Mouse (Mus musculus) limb, embryonic 15.5 days (tissue): ENCODE results near the gene Inpp5d. TPM values are rescaled to one million over a fixed set of nuclear protein-coding genes. Genes with fewer than 3 reads are reported as not detected.
"Not testable (repeated sequence)": the region's sequence is repeated elsewhere in the genome, so short reads cannot be mapped to it uniquely, and the experiment has no call there.

Experiments
- ATAC-seq: fragments of 200-750 bp; cut with Nextera tagmentation; 2 replicates; pipeline ENCODE4 v1.8.0; 2017; ENCODE audit warnings: low read depth, moderate TSS enrichment; ENCODE audit not compliant: insufficient number of reproducible peaks, low FRiP score, low TSS enrichment
- H3K27ac ChIP-seq: fragments of 300-500 bp; sonication (generic); 2 replicates; pipeline ENCODE4 v1.5.1; 2015; ENCODE audit warnings: moderate library complexity, mild to moderate bottlenecking, inconsistent platforms
- H3K27me3 ChIP-seq: fragments of 300-500 bp; sonication (generic); 2 replicates; pipeline ENCODE4 v1.6.1; 2015; ENCODE audit warnings: inconsistent platforms
- H3K36me3 ChIP-seq: fragments of 300-500 bp; sonication (generic); 2 replicates; pipeline ENCODE4 v1.6.1; 2015; ENCODE audit warnings: inconsistent platforms
- H3K4me1 ChIP-seq: fragments of 300-500 bp; sonication (generic); 2 replicates; pipeline ENCODE4 v1.6.1; 2015; ENCODE audit warnings: inconsistent platforms
- H3K4me2 ChIP-seq: fragments of 300-500 bp; sonication (generic); 2 replicates; pipeline ENCODE4 v1.6.1; 2015; ENCODE audit warnings: mild to moderate bottlenecking, inconsistent platforms
- H3K4me3 ChIP-seq: fragments of 300-500 bp; sonication (generic); 2 replicates; pipeline ENCODE4 v1.5.1; 2015; ENCODE audit warnings: mild to moderate bottlenecking, inconsistent platforms
- H3K9ac ChIP-seq: fragments of 300-500 bp; sonication (generic); 2 replicates; pipeline ENCODE4 v1.6.1; 2015; ENCODE audit warnings: inconsistent platforms
- H3K9me3 ChIP-seq: fragments of 300-500 bp; sonication (generic); 2 replicates; pipeline ENCODE4 v1.6.1; 2016; ENCODE audit warnings: inconsistent platforms
- WGBS: fragments of 180-500 bp; shearing (Covaris S2); methylation state at CpG from one replicate; pipeline ENCODE4 v1.1.7; 2015; 5-methylcytosine and 5-hydroxymethylcytosine counted together
- polyA plus RNA-seq: library from polyadenylated mRNA; unstranded; fragments of >200 nt; fragmentation: Nextera tagmentation; extraction: Ambion mirVana; gene quantifications from 2 replicates; pipeline ENCODE4 v1.2.1, GENCODE M21; 2015

Inpp5d gene
- polyA plus RNA-seq, 1 experiment from 2014 or later, result 8.8 TPM

GRCm38 (mm10) chr1:87663992-87664391, 43.9 kb downstream of the Inpp5d start:
- 74% methylated on average over 2 of the region's 2 CpGs for WGBS

DNA sequence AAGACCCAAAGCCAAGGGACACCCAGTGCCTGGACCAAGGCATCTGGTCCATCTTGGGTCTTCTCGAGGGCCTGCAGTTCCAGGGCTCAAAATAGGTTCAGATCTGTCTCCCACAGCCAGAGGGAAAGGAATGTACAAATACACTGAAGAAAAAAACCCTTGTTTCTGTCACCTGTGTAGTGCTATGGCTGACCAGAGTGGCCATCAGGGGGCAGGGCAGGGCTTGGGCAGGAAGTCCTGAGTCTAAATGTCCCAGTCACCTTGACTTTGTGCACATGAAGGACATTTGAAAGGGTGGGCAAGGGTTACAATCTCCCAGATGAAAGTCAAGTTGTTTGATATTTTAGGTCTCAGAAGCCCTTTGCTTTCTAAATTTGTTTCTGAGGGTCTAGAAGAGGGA, 46.9 kb downstream of the Inpp5d start:
- Histone ChIP-seq H3K36me3 (no peaks in the 10 kb centered on the region), H3K9ac (no peak overlapping the region), H3K9me3 (no peaks in the 10 kb centered on the region), H3K27me3 (no peaks in the 10 kb centered on the region), H3K4me3 (no peak overlapping the region), H3K27ac (no peak overlapping the region), H3K4me1 (no peaks in the 10 kb centered on the region), H3K4me2 (no peak overlapping the region)
- no peak for ATAC-seq
- 60% methylated on average over 1 of the region's 1 CpGs for WGBS

More at GRCm38 (mm10) chr1:87663992-87664391, 43.9 kb downstream of the Inpp5d start:
- Histone ChIP-seq H3K9me3 (no peaks in the 10 kb centered on the region), H3K36me3 (no peaks in the 10 kb centered on the region), H3K9ac (no peak overlapping the region), H3K27me3 (no peaks in the 10 kb centered on the region), H3K4me3 (no peak overlapping the region), H3K4me1 (0 out of 2 replicates have a peak, but pooled peaks cover 6% of the 10 kb centered on the region), H3K4me2 (no peak overlapping the region), H3K27ac (no peak overlapping the region)
- ATAC-seq, result no peak

- H3K9ac ChIP-seq, result no peak overlapping the region
- H3K36me3 ChIP-seq, result no peaks in the 10 kb centered on the region
- no peaks in the 10 kb centered on the region for H3K4me1 ChIP-seq
- no peak overlapping the region for H3K27ac ChIP-seq
- no peak overlapping the region for H3K4me2 ChIP-seq
- H3K27me3 ChIP-seq, result no peaks in the 10 kb centered on the region
- 85% methylated on average over 7 of the region's 7 CpGs for WGBS
- H3K4me3 ChIP-seq, result no peak overlapping the region
- ATAC-seq, result no peak
- no peaks in the 10 kb centered on the region for H3K9me3 ChIP-seq
These were observed 48.2 kb downstream of the Inpp5d start for GRCm38 (mm10) chr1:87668300-87668699.

- 51% methylated on average over 4 of the region's 4 CpGs for WGBS
- Histone ChIP-seq H3K9me3 (no peaks in the 10 kb centered on the region), H3K36me3 (no peaks in the 10 kb centered on the region), H3K4me2 (no peak overlapping the region), H3K9ac (no peak overlapping the region), H3K27ac (no peak overlapping the region), H3K4me3 (no peak overlapping the region), H3K4me1 (no peaks in the 10 kb centered on the region), H3K27me3 (no peaks in the 10 kb centered on the region)
- no peak for ATAC-seq
These were observed 51.4 kb downstream of the Inpp5d start for GRCm38 (mm10) chr1:87671483-87671882.

DNA sequence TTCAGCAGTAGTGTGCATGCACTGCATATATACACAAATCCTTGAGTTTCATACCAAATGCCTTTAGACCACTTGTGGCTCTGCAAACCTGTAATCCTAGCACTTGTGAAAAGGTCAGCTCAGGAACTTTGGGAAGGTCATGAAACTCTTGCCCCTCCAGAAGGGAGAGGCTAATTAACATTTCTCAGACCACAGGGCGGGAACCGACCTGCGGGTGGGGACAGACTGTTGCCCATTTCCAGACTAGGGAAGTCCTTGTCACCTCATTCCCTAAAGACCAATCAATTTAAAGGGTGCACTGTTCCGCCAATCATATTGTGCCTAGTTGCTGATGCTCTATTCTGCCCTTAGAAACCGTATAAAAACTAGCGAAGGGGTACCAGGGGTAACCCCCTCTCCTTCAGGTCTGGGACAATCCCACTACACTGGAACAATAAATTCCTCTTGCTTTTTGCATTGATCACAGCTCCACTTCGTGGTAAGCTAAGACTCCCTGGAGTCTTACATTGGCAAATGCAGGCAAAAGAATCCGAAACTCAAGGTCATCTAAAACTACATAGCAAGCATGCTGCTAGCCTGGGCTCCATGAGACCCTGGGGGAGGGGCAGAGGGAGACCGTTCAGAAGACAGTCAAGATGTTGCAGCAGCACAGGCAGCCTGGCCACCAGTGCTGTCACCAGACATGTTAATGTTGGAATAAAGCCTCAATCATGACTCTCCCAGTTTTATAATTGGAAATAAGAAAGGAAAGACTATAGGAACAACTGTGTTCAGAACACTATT, 53.9 kb downstream of the Inpp5d start:
- WGBS, result 63% methylated on average over 9 of the region's 9 CpGs
- ATAC-seq, result no peak

GRCm38 (mm10) chr1:87676006-87676405, 55.9 kb downstream of the Inpp5d start:
- no peaks in the 10 kb centered on the region for H3K4me1 ChIP-seq
- no peak for ATAC-seq
- WGBS, result 65% methylated on average over 6 of the region's 6 CpGs
- H3K9ac ChIP-seq, result no peak overlapping the region
- no peaks in the 10 kb centered on the region for H3K9me3 ChIP-seq
- no peaks in the 10 kb centered on the region for H3K27me3 ChIP-seq
- no peak overlapping the region for H3K4me2 ChIP-seq
- no peak overlapping the region for H3K4me3 ChIP-seq
- H3K27ac ChIP-seq, result no peak overlapping the region
- no peaks in the 10 kb centered on the region for H3K36me3 ChIP-seq

More for the DNA sequence above, 53.9 kb downstream of the Inpp5d start:
- H3K4me2 ChIP-seq, result no peak overlapping the region
- no peaks in the 10 kb centered on the region for H3K27me3 ChIP-seq
- H3K4me1 ChIP-seq, result no peaks in the 10 kb centered on the region
- no peaks in the 10 kb centered on the region for H3K36me3 ChIP-seq
- no peaks in the 10 kb centered on the region for H3K9me3 ChIP-seq
- H3K9ac ChIP-seq, result no peak overlapping the region
- no peak overlapping the region for H3K27ac ChIP-seq
- H3K4me3 ChIP-seq, result no peak overlapping the region

GRCm38 (mm10) chr1:87679089-87679488, 59.0 kb downstream of the Inpp5d start:
- no peak overlapping the region for H3K4me2 ChIP-seq
- H3K36me3 ChIP-seq, result no peaks in the 10 kb centered on the region
- H3K9ac ChIP-seq, result no peak overlapping the region
- no peaks in the 10 kb centered on the region for H3K4me1 ChIP-seq
- H3K4me3 ChIP-seq, result no peak overlapping the region
- ATAC-seq, result no peak
- H3K9me3 ChIP-seq, result no peaks in the 10 kb centered on the region
- WGBS, result 74% methylated on average over 5 of the region's 5 CpGs
- H3K27me3 ChIP-seq, result no peaks in the 10 kb centered on the region
- no peak overlapping the region for H3K27ac ChIP-seq

- H3K9ac ChIP-seq, result no peak overlapping the region
- H3K4me1 ChIP-seq, result no peaks in the 10 kb centered on the region
- H3K36me3 ChIP-seq, result no peaks in the 10 kb centered on the region
- H3K9me3 ChIP-seq, result no peaks in the 10 kb centered on the region
- WGBS, result 83% methylated on average over 4 of the region's 4 CpGs
- H3K27ac ChIP-seq, result no peak overlapping the region
- H3K4me2 ChIP-seq, result no peak overlapping the region
- no peak for ATAC-seq
- no peak overlapping the region for H3K4me3 ChIP-seq
- H3K27me3 ChIP-seq, result no peaks in the 10 kb centered on the region
These were observed 60.8 kb downstream of the Inpp5d start for GRCm38 (mm10) chr1:87680950-87681349.

- not testable (repeated sequence) for H3K9ac ChIP-seq, H3K36me3 ChIP-seq, H3K27me3 ChIP-seq, ATAC-seq, H3K4me3 ChIP-seq, H3K4me1 ChIP-seq, H3K9me3 ChIP-seq, H3K4me2 ChIP-seq, H3K27ac ChIP-seq
- 89% methylated on average over 7 of the region's 7 CpGs for WGBS
These were observed 62.4 kb downstream of the Inpp5d start for GRCm38 (mm10) chr1:87682473-87682872.

DNA sequence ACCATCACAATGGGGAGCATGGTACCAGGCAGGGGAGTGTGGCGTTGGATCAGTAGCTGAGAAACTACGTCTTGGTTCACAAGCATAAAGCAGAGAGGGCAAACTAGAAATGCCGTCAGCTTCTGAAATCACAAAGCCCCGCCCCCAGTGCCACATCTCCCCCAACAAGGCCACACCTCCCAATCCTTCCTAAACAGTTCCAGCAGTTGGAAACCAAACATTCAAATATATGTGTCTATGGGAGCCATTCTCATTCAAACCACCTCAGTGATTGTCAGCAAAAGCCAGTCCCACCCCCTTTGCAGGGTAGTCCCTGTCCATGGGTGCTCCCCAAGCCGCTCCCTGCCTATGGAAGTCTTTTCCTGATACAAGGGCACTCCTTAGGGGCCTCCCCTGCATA, 64.0 kb downstream of the Inpp5d start:
- Histone ChIP-seq H3K27ac (no peak overlapping the region), H3K27me3 (no peaks in the 10 kb centered on the region), H3K36me3 (no peaks in the 10 kb centered on the region), H3K9ac (no peak overlapping the region), H3K4me1 (0 out of 2 replicates have a peak, but pooled peaks cover 3% of the 10 kb centered on the region), H3K4me2 (no peak overlapping the region), H3K9me3 (no peaks in the 10 kb centered on the region), H3K4me3 (no peak overlapping the region)
- WGBS, result 92% methylated on average over 5 of the region's 5 CpGs
- no peak for ATAC-seq

GRCm38 (mm10) chr1:87684791-87685190, 64.7 kb downstream of the Inpp5d start:
- 0 out of 2 replicates have a peak, but pooled peaks cover 3% of the 10 kb centered on the region for H3K4me1 ChIP-seq
- H3K36me3 ChIP-seq, result no peaks in the 10 kb centered on the region
- H3K27me3 ChIP-seq, result no peaks in the 10 kb centered on the region
- H3K9me3 ChIP-seq, result no peaks in the 10 kb centered on the region
- H3K27ac ChIP-seq, result no peak overlapping the region
- H3K4me3 ChIP-seq, result no peak overlapping the region
- H3K4me2 ChIP-seq, result no peak overlapping the region
- 87% methylated on average over 3 of the region's 3 CpGs for WGBS
- no peak overlapping the region for H3K9ac ChIP-seq
- no peak for ATAC-seq

DNA sequence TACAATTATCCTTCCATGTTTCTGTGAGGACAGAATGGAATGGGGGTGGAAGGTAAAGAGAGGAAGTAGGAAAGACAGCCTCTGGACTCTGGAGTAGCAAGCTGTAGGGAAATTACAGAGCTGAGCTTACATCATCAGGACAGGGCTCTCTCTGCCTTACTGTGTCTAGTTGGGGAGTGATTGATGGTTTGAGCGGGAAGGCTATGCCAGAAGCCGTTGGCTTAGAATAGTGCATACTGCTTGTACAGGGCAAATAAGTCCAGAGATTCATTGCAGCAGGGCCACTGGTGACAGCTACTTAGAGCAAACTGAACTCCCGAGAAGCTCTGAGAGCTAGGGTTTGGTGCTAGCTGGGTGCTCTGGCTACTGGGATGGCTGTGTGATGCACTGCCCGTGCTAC, 66.2 kb downstream of the Inpp5d start:
- Histone ChIP-seq H3K27ac (no peak overlapping the region), H3K4me3 (no peak overlapping the region), H3K27me3 (no peaks in the 10 kb centered on the region), H3K9ac (no peak overlapping the region), H3K9me3 (no peaks in the 10 kb centered on the region), H3K4me2 (no peak overlapping the region), H3K4me1 (0 out of 2 replicates have a peak, but pooled peaks cover 3% of the 10 kb centered on the region), H3K36me3 (no peaks in the 10 kb centered on the region)
- WGBS, result 44% methylated on average over 4 of the region's 4 CpGs
- ATAC-seq, result no peak
